Mouse (Mus musculus) forebrain, embryonic 14.5 days (tissue): Measurements from ENCODE around the gene Usp21. TPM values are rescaled to one million over a fixed set of nuclear protein-coding genes. Genes with fewer than 3 reads are reported as not detected.

Source experiments
- ATAC-seq: fragments of 200-750 bp; cut with Nextera tagmentation; 2 replicates; pipeline ENCODE4 v1.8.0; 2017; ENCODE audit warnings: mild to moderate bottlenecking, moderate library complexity
- DNase-seq: peaks from one replicate; pipeline ENCODE4 v3.0.0-alpha.2; 2015; ENCODE audit warnings: low spot score
- H3K27ac ChIP-seq: fragments of 300-500 bp; sonication (generic); 2 replicates; pipeline ENCODE4 v1.5.1; 2014; ENCODE audit warnings: low read depth, mild to moderate bottlenecking, control low read depth, low read length, moderate library complexity
- H3K27me3 ChIP-seq: fragments of 300-500 bp; sonication (generic); replicated peaks from 2 replicates; pipeline ENCODE4 v1.6.1; 2014; ENCODE audit warnings: low read length, control low read depth, mixed read lengths; ENCODE audit not compliant: control insufficient read depth, insufficient read depth
- H3K36me3 ChIP-seq: fragments of 300-500 bp; sonication (generic); 2 replicates; pipeline ENCODE4 v1.6.1; 2014; ENCODE audit warnings: low read length, control low read depth; ENCODE audit not compliant: control insufficient read depth, insufficient read depth
- H3K4me1 ChIP-seq: fragments of 300-500 bp; sonication (generic); 2 replicates; pipeline ENCODE4 v1.6.1; 2014; ENCODE audit warnings: antibody characterized with exemption, low read length, control low read depth; ENCODE audit not compliant: control insufficient read depth, insufficient read depth
- H3K4me2 ChIP-seq: fragments of 300-500 bp; sonication (generic); 2 replicates; pipeline ENCODE4 v1.6.1; 2014; ENCODE audit warnings: mild to moderate bottlenecking, control low read depth, low read length
- H3K4me3 ChIP-seq: fragments of 300-500 bp; sonication (generic); 2 replicates; pipeline ENCODE4 v1.5.1; 2014; ENCODE audit warnings: low read depth, low read length, control low read depth
- H3K9ac ChIP-seq: fragments of 300-500 bp; sonication (generic); 2 replicates; pipeline ENCODE4 v1.6.1; 2014; ENCODE audit warnings: mild to moderate bottlenecking, low read length, control low read depth, moderate library complexity
- H3K9me3 ChIP-seq: fragments of 300-500 bp; sonication (generic); replicated peaks from 2 replicates; pipeline ENCODE4 v1.6.1; 2016; ENCODE audit warnings: low read length, control low read depth, mixed read lengths; ENCODE audit not compliant: control insufficient read depth
- WGBS: fragments of 180-500 bp; shearing (Covaris S2); extraction: QIAGEN DNeasy Blood & Tissue Kit; methylation state at CpG from one replicate; pipeline ENCODE4 v1.1.7; 2014; 5-methylcytosine and 5-hydroxymethylcytosine counted together
- polyA plus RNA-seq: library from polyadenylated mRNA; unstranded; fragments of >200 nt; fragmentation: Nextera tagmentation; extraction: Ambion mirVana; gene quantifications from 2 replicates; pipeline ENCODE4 v1.2.1, GENCODE M21; 2014

Usp21 gene
- polyA plus RNA-seq, 1 experiment from 2014 or later: 89.9 TPM

DNA sequence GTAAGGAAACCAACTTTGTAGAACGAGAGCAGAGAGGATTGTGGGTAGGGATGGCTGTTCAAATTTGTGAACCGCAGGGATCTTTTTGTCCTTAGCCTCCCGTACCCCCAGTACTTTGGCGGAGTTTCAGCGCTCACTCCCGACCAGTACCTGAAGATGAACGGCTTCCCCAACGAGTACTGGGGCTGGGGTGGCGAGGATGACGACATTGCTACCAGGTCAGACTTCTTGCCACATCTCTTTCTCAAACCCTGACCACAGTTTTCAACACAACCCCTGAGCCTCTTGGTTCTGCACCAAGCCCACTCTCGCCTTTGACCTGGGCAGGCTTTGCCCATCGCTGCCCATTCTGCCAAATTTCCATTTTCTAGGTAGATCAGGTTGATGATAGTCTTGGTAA, 13.6 kb downstream of the Usp21 start:
- Histone ChIP-seq H3K27me3 (no peaks in the 10 kb centered on the region), H3K27ac (no peak overlapping the region), H3K4me2 (no peak overlapping the region), H3K9ac (no peak overlapping the region), H3K4me1 (peaks cover 12% of the 10 kb centered on the region; the same call in 1 of the 2 replicates), H3K4me3 (no peak overlapping the region), H3K36me3 (peaks cover 70% of the 10 kb centered on the region), H3K9me3 (no peaks in the 10 kb centered on the region)
- no peak for DNase-seq
- no peak for ATAC-seq
- 93% methylated on average over 12 of the region's 12 CpGs for WGBS

DNA sequence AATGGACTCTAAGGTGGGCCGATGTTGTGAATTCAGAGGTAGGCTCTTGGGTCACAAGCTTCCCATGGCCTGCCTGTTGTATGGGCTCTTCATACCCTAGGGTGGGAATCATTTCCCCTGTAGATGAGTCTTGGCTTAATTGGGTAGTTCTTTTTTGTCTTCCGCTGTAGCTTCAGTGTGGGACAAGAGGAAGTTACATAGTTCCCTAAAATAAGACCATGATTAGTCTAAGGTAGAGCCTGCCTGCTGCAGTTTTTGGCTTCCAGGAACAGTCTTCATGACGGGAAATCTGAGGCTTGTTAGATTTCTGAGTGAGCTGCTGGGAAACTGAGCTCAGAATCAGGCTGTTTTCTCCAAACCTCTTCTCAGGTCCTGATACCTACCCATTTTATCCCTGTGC, 15.7 kb downstream of the Usp21 start:
- H3K36me3 ChIP-seq: peaks cover 53% of the 10 kb centered on the region
- H3K4me3 ChIP-seq: no peak overlapping the region
- 92% methylated on average over 3 of the region's 3 CpGs for WGBS
- ATAC-seq (no peak), DNase-seq (no peak)
- H3K9me3 ChIP-seq: no peaks in the 10 kb centered on the region
- peaks cover 12% of the 10 kb centered on the region; the same call in 1 of the 2 replicates for H3K4me1 ChIP-seq
- no peak overlapping the region for H3K27ac ChIP-seq
- H3K9ac ChIP-seq: no peak overlapping the region
- no peaks in the 10 kb centered on the region for H3K27me3 ChIP-seq
- no peak overlapping the region for H3K4me2 ChIP-seq

DNA sequence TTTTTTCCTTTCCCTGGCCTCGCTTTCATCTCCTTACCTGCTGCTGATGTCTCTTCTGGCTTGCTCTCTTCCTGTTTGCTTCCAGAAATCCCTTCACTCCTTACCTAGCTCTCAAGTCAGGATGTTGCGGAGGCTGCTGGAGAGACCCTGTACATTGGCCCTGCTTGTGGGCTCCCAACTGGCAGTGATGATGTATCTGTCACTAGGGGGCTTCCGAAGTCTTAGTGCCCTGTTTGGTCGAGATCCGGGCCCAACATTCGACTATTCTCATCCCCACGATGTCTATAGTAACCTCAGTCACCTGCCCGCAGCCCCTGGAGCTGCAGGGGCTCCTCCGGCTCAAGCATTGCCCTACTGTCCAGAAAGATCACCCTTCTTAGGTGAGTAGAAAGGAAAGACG, 16.2 kb downstream of the Usp21 start:
- Histone ChIP-seq H3K4me1 (peaks cover 12% of the 10 kb centered on the region; the same call in 1 of the 2 replicates), H3K36me3 (peaks cover 49% of the 10 kb centered on the region), H3K27me3 (no peaks in the 10 kb centered on the region), H3K4me3 (no peak overlapping the region), H3K27ac (no peak overlapping the region), H3K9ac (no peak overlapping the region), H3K9me3 (no peaks in the 10 kb centered on the region), H3K4me2 (peak overlapping the region; percentile 95; the same call in 1 of the 2 replicates)
- 78% methylated on average over 10 of the region's 10 CpGs for WGBS
- ATAC-seq (no peak), DNase-seq (no peak)

DNA sequence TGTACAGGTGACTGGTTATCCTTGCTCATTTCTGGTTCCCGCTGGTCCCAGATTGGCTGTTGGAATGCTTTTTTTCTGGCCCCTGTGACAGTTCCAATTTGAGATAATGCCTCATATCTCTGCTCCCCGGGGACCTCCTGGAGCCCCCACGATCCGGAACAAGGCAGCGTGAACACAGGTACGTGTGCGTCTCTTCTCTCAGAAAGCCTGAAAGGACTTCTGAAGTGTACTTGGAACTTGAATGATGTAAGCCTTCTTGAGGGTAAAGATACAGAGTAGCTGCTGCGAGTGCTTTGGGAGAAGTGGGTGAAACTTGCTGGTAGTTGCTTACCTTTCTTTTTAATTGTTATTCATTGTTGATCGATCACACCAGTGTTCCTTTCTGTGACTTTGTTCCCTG, 16.6 kb downstream of the Usp21 start:
- WGBS: 57% methylated on average over 9 of the region's 9 CpGs

DNA sequence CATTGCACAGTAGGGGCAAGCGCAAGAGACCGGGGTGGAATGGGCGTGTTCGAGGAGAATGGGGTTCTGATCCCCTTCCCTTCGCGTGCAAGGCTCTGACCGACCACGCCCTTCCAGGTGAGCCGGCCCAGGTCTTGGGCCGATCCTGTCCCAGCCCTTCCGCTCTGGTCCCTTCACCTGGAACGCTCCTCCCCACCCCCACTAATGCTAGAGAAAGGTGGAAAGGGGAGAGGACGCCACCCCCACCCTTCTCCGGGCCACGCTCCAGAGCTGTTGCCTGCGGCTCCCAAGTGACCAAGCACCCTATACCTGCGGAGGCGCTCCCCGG, 17.3 kb downstream of the Usp21 start:
- H3K4me1 ChIP-seq: peaks cover 12% of the 10 kb centered on the region; the same call in 1 of the 2 replicates
- peak overlapping the region; percentile 95 for H3K4me2 ChIP-seq
- DNase-seq: no peak
- peak; percentile 73 for ATAC-seq
- H3K27ac ChIP-seq: peak overlapping the region; percentile 58; the same call in 1 of the 2 replicates
- no peaks in the 10 kb centered on the region for H3K9me3 ChIP-seq
- peak overlapping the region; percentile 86 for H3K9ac ChIP-seq
- WGBS: under 1% methylated on average over 19 of the region's 19 CpGs
- H3K4me3 ChIP-seq: peak overlapping the region; percentile 82
- H3K36me3 ChIP-seq: peaks cover 38% of the 10 kb centered on the region
- no peaks in the 10 kb centered on the region for H3K27me3 ChIP-seq

More for the DNA sequence above, 16.6 kb downstream of the Usp21 start:
- Histone ChIP-seq H3K4me2 (peak overlapping the region; percentile 95), H3K9me3 (no peaks in the 10 kb centered on the region), H3K4me1 (peaks cover 12% of the 10 kb centered on the region; the same call in 1 of the 2 replicates), H3K27me3 (no peaks in the 10 kb centered on the region), H3K4me3 (peak overlapping the region; percentile 82), H3K9ac (peak overlapping the region; percentile 86), H3K36me3 (peaks cover 44% of the 10 kb centered on the region), H3K27ac (no peak overlapping the region)
- ATAC-seq (no peak), DNase-seq (no peak)

DNA sequence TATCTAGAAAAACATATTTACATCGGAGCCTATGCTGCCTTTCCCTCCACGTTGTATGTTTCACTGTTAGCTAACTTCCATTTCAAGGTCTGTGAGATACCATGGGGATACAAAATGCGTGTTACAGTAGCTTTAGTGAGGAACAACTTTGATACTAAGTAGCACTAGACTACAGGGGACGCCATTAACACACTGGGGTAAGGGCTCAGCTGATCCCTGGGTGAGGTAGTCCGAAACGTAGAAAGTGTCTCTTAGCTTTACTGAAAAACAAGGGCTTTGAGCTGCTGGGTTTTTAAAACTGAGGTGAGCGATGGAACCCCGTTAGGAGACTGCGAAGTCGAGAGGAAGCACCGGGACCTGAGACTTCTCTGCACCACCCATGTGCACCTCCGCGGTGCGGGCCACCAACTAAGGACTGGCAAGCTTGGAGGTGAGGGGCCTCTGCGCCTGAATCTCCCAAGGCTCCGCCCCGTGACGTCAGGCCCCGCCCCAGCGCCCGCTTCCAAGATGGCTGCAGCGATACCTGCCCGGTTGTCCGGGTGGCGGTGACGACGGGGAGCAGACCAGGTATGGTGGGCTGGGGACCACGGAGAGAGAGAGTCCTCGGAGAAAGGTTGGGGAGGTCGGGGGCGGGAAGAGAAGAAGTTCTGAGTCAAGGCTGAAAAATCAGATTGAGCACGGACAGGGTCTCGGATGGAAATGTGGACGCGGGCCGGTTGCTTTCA, 17.8 kb downstream of the Usp21 start, which contains the start of gene B4galt3:
Gene B4galt3, plus strand, starts transcription at position 481 of the 725 bp plus-strand sequence.
- no peaks in the 10 kb centered on the region for H3K27me3 ChIP-seq
- peak within 1 kb of the TSS; percentile 86 for H3K9ac ChIP-seq
- H3K36me3 ChIP-seq: peaks cover 33% of the 10 kb centered on the region
- peak; percentile 98 for ATAC-seq
- 4% methylated on average over 36 of the region's 36 CpGs for WGBS
- peak within 1 kb of the TSS; percentile 58; the same call in 1 of the 2 replicates for H3K27ac ChIP-seq
- no peaks in the 10 kb centered on the region for H3K9me3 ChIP-seq
- peak within 1 kb of the TSS; percentile 82 for H3K4me3 ChIP-seq
- peaks cover 12% of the 10 kb centered on the region; the same call in 1 of the 2 replicates for H3K4me1 ChIP-seq
- H3K4me2 ChIP-seq: peak within 1 kb of the TSS; percentile 95
- DNase-seq: peak; percentile 93

DNA sequence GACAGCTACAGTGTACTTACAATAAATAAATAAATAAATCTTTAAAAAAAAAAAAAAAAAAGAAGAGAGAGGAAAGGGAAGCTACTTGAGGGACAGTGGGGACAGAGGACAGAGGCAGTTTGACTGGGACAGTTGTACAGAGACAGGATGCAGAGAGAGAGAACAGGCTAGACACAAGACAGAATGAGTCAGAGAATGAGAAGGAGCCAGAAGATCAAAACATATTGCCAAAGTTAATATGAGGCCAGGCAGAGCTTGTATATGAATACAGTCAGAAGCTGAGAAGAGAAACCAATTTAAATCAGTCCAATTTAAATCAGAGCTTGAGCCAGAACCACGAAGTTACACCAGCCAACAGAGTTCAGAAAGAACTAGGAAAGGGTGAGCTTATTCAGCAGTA, 19.4 kb downstream of the Usp21 start:
- no peak overlapping the region for H3K4me3 ChIP-seq
- H3K4me1 ChIP-seq: peaks cover 15% of the 10 kb centered on the region; the same call in 1 of the 2 replicates
- H3K27ac ChIP-seq: no peak overlapping the region
- H3K27me3 ChIP-seq: no peaks in the 10 kb centered on the region
- DNase-seq: no peak
- H3K9me3 ChIP-seq: no peaks in the 10 kb centered on the region
- no peak for ATAC-seq
- WGBS: 63% methylated on average over 1 of the region's 1 CpGs
- no peak overlapping the region for H3K9ac ChIP-seq
- no peak overlapping the region for H3K4me2 ChIP-seq
- H3K36me3 ChIP-seq: peaks cover 16% of the 10 kb centered on the region

DNA sequence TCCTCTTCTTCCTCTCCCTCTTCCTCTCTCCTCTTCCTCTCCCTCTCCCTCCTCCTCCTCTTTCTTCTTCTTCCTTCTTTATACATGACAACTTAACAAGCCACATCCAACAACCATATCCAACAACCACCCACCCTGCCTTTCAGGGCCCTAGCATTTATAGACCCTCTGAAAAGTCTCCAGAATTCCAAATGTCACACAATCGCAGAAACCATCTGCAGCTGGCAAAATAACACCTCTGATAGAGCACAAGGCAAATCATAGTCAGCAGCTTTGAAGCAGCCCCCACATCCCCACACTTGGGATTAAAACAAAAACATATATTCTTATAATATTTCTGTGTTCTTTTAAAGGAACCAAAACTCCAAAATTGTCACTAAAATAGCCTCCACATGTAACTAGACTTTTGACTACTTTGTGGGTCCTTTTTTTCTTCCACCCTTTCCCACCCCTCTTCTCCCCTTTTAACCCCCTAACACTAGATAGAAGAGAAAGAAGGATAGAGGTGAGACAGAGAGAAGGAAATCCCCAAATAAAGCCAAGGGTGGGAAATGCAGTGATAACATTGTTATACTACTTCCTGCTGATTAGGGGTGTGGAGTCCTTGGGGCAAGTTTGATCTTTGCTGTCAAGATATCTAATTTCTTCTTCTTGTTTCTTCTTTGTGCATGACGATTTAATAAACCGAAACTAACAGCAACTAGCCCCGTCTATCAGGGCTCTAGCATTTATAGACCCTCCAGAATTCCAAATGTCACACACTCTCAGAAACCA, 21.6 kb downstream of the Usp21 start:
- Histone ChIP-seq H3K27ac (no peak overlapping the region), H3K9ac (no peak overlapping the region), H3K4me2 (no peak overlapping the region), H3K27me3 (no peaks in the 10 kb centered on the region), H3K4me1 (peaks cover 18% of the 10 kb centered on the region), H3K9me3 (no peaks in the 10 kb centered on the region), H3K4me3 (no peak overlapping the region), H3K36me3 (no peaks in the 10 kb centered on the region)
- 77% methylated on average over 4 of the region's 4 CpGs for WGBS
- ATAC-seq (no peak), DNase-seq (no peak)
